Mouse (Mus musculus) limb, embryonic 11.5 days (tissue): ENCODE measurements at regions not wholly inside any gene's neighbourhood (a gene's known extent, or its start where the extent isn't known, plus 50 kb on each side); places are given as distances from the start of the nearest gene placed in this dataset.

ENCODE experiments used
- ATAC-seq: fragments of 200-750 bp; cut with Nextera tagmentation; 2 replicates; pipeline ENCODE4 v1.8.0; 2017; ENCODE audit warnings: low read depth; ENCODE audit not compliant: insufficient number of reproducible peaks, low FRiP score, low TSS enrichment
- DNase-seq: peaks from one replicate; pipeline ENCODE4 v3.0.0-alpha.2; 2015; ENCODE audit warnings: low spot score
- H3K27ac ChIP-seq: fragments of 300-500 bp; sonication (generic); replicated peaks from 2 replicates; pipeline ENCODE4 v1.5.1; 2014; ENCODE audit warnings: low read depth, mild to moderate bottlenecking, low read length
- H3K27me3 ChIP-seq: fragments of 300-500 bp; sonication (generic); 2 replicates; pipeline ENCODE4 v1.6.1; 2014; ENCODE audit warnings: mild to moderate bottlenecking, low read length, mixed read lengths; ENCODE audit not compliant: control insufficient read depth, insufficient read depth
- H3K36me3 ChIP-seq: fragments of 300-500 bp; sonication (generic); 2 replicates; pipeline ENCODE4 v1.6.1; 2014; ENCODE audit warnings: mild to moderate bottlenecking, low read length, moderate library complexity, mixed read lengths; ENCODE audit not compliant: control insufficient read depth, insufficient read depth
- H3K4me1 ChIP-seq: fragments of 300-500 bp; sonication (generic); 2 replicates; pipeline ENCODE4 v1.6.1; 2014; ENCODE audit warnings: low read length, mixed read lengths; ENCODE audit not compliant: control insufficient read depth, insufficient read depth
- H3K4me2 ChIP-seq: fragments of 300-500 bp; sonication (generic); 2 replicates; pipeline ENCODE4 v1.6.1; 2014; ENCODE audit warnings: low read depth, mild to moderate bottlenecking, moderate library complexity; ENCODE audit not compliant: severe bottlenecking
- H3K4me3 ChIP-seq: fragments of 300-500 bp; sonication (generic); 2 replicates; pipeline ENCODE4 v1.5.1; 2014; ENCODE audit warnings: low read depth, low read length
- H3K9ac ChIP-seq: fragments of 300-500 bp; sonication (generic); 2 replicates; pipeline ENCODE4 v1.6.1; 2014; ENCODE audit warnings: mild to moderate bottlenecking, low read length
- H3K9me3 ChIP-seq: fragments of 300-500 bp; sonication (generic); 2 replicates; pipeline ENCODE4 v1.6.1; 2016; ENCODE audit warnings: low read length; ENCODE audit not compliant: control insufficient read depth
- WGBS: fragments of 180-500 bp; shearing (Covaris S2); extraction: QIAGEN DNeasy Blood & Tissue Kit; methylation state at CpG from one replicate; pipeline ENCODE4 v1.1.7; 2014; 5-methylcytosine and 5-hydroxymethylcytosine counted together

GRCm38 (mm10) chr1:159148498-159149187, 83.5 kb upstream of the Cop1 start:
- DNase-seq (no peak), ATAC-seq (no peak)
- 64% methylated on average over 9 of the region's 9 CpGs for WGBS
- no peaks in the 10 kb centered on the region for H3K36me3 ChIP-seq
- H3K27me3 ChIP-seq, result no peaks in the 10 kb centered on the region
- no peak overlapping the region for H3K9ac ChIP-seq
- H3K4me2 ChIP-seq, result no peak overlapping the region
- no peaks in the 10 kb centered on the region for H3K4me1 ChIP-seq
- H3K9me3 ChIP-seq, result no peaks in the 10 kb centered on the region
- no peak overlapping the region for H3K4me3 ChIP-seq
- H3K27ac ChIP-seq, result no peak overlapping the region

GRCm38 (mm10) chr1:159149207-159149606, 82.9 kb upstream of the Cop1 start:
- H3K36me3 ChIP-seq, result no peaks in the 10 kb centered on the region
- no peak overlapping the region for H3K4me2 ChIP-seq
- H3K9me3 ChIP-seq, result no peaks in the 10 kb centered on the region
- no peaks in the 10 kb centered on the region for H3K27me3 ChIP-seq
- DNase-seq (no peak), ATAC-seq (no peak; the same call in 1 of the 2 replicates)
- 78% methylated on average over 6 of the region's 6 CpGs for WGBS
- no peak overlapping the region for H3K4me3 ChIP-seq
- H3K4me1 ChIP-seq, result no peaks in the 10 kb centered on the region
- no peak overlapping the region for H3K27ac ChIP-seq
- H3K9ac ChIP-seq, result no peak overlapping the region

GRCm38 (mm10) chr1:159149721-159150120, 82.4 kb upstream of the Cop1 start:
- whole genome bisulfite sequencing, result 46% methylated on average over 6 of the region's 6 CpGs
- H3K27me3 ChIP-seq, result no peaks in the 10 kb centered on the region

GRCm38 (mm10) chr1:159150351-159150750, 81.8 kb upstream of the Cop1 start:
- no peak overlapping the region for H3K4me2 ChIP-seq
- H3K27ac ChIP-seq, result no peak overlapping the region
- H3K4me3 ChIP-seq, result no peak overlapping the region
- 72% methylated on average over 5 of the region's 5 CpGs for WGBS
- H3K27me3 ChIP-seq, result no peaks in the 10 kb centered on the region
- no peaks in the 10 kb centered on the region for H3K4me1 ChIP-seq
- ATAC-seq (no peak), DNase-seq (no peak)
- no peaks in the 10 kb centered on the region for H3K9me3 ChIP-seq
- no peak overlapping the region for H3K9ac ChIP-seq
- no peaks in the 10 kb centered on the region for H3K36me3 ChIP-seq

More at GRCm38 (mm10) chr1:159149721-159150120, 82.4 kb upstream of the Cop1 start:
- no peak overlapping the region for H3K9ac ChIP-seq
- ATAC-seq, result no peak
- H3K4me1 ChIP-seq, result no peaks in the 10 kb centered on the region
- no peaks in the 10 kb centered on the region for H3K36me3 ChIP-seq
- no peak overlapping the region for H3K27ac ChIP-seq
- H3K4me2 ChIP-seq, result no peak overlapping the region
- no peak overlapping the region for H3K4me3 ChIP-seq
- no peaks in the 10 kb centered on the region for H3K9me3 ChIP-seq
- DNase-seq, result no peak

- no peaks in the 10 kb centered on the region for H3K9me3 ChIP-seq
- H3K4me3 ChIP-seq, result no peak overlapping the region
- no peaks in the 10 kb centered on the region for H3K36me3 ChIP-seq
- 76% methylated on average over 3 of the region's 3 CpGs for WGBS
- ATAC-seq, result no peak
- no peaks in the 10 kb centered on the region for H3K4me1 ChIP-seq
- no peak overlapping the region for H3K4me2 ChIP-seq
- DNase-seq, result no peak
- H3K9ac ChIP-seq, result no peak overlapping the region
- H3K27ac ChIP-seq, result no peak overlapping the region
- no peaks in the 10 kb centered on the region for H3K27me3 ChIP-seq
These were observed 75.7 kb upstream of the Cop1 start for GRCm38 (mm10) chr1:159156428-159156827.

- WGBS, result 84% methylated on average over 8 of the region's 8 CpGs
- Histone ChIP-seq H3K27me3 (no peaks in the 10 kb centered on the region), H3K4me2 (no peak overlapping the region)
These were observed 71.8 kb upstream of the Cop1 start for GRCm38 (mm10) chr1:159160035-159160960.

GRCm38 (mm10) chr1:159163113-159163885, 68.8 kb upstream of the Cop1 start:
- no peaks in the 10 kb centered on the region for H3K9me3 ChIP-seq
- no peak overlapping the region for H3K4me3 ChIP-seq
- H3K9ac ChIP-seq, result no peak overlapping the region
- no peak for ATAC-seq
- 53% methylated on average over 4 of the region's 4 CpGs for WGBS
- peak; percentile 22 for DNase-seq
- H3K4me2 ChIP-seq, result no peak overlapping the region
- no peaks in the 10 kb centered on the region for H3K36me3 ChIP-seq
- 0 out of 2 replicates have a peak, but pooled peaks cover 2% of the 10 kb centered on the region for H3K4me1 ChIP-seq
- H3K27ac ChIP-seq, result no peak overlapping the region
- no peaks in the 10 kb centered on the region for H3K27me3 ChIP-seq

More at GRCm38 (mm10) chr1:159160035-159160960, 71.8 kb upstream of the Cop1 start:
- Histone ChIP-seq H3K27ac (no peak overlapping the region), H3K36me3 (no peaks in the 10 kb centered on the region), H3K9ac (no peak overlapping the region), H3K4me3 (no peak overlapping the region), H3K4me1 (0 out of 2 replicates have a peak, but pooled peaks cover 2% of the 10 kb centered on the region), H3K9me3 (no peaks in the 10 kb centered on the region)
- DNase-seq (no peak), ATAC-seq (no peak)

GRCm38 (mm10) chr1:159182031-159182430, 50.1 kb upstream of the Cop1 start:
- ATAC-seq (no peak), DNase-seq (no peak)
- H3K9me3 ChIP-seq, result no peaks in the 10 kb centered on the region
- H3K4me2 ChIP-seq, result no peak overlapping the region
- H3K27me3 ChIP-seq, result no peaks in the 10 kb centered on the region
- H3K27ac ChIP-seq, result no peak overlapping the region
- no peaks in the 10 kb centered on the region for H3K4me1 ChIP-seq
- H3K9ac ChIP-seq, result no peak overlapping the region
- no peak overlapping the region for H3K4me3 ChIP-seq
- no peaks in the 10 kb centered on the region for H3K36me3 ChIP-seq
